In genomic region chr3:18711661-18712060, GRCm38 (mm10) we compare ENCODE assay signal across 22 mouse cellular contexts.
DNase-seq lines count a peak whose midpoint lies in the region; ATAC-seq and TF ChIP-seq lines count a peak whose summit lies in the region.
"Had no signal": no experiment of that assay in that cellular context is flagged by ENCODE, and none has a peak within 500 bp of the region (broad histone marks: within the 10 kb centered on the region; RNA-seq: fewer than 3 reads in every experiment).

No protein-coding gene starts in this region.

- no peaks in the 10 kb centered on the region for H3K4me1 ChIP-seq in hindbrain, postnatal 0 days (ENCODE audit: insufficient read depth, low read length)
- H3K4me1 ChIP-seq: embryonic facial prominence, embryonic 12.5 days; forebrain, embryonic 13.5 days had no signal

- WGBS in hindbrain, postnatal 0 days: 31% methylated on average over 1 of the region's 1 CpGs

- no peak overlapping the region for H3K4me2 ChIP-seq in hindbrain, postnatal 0 days (ENCODE audit: low read depth, low read length)
- H3K4me2 ChIP-seq: embryonic facial prominence, embryonic 12.5 days; forebrain, embryonic 13.5 days; forebrain, embryonic 15.5 days had no signal

- no peak overlapping the region for H3K4me3 ChIP-seq in hindbrain, postnatal 0 days (ENCODE audit: low read length)
- H3K4me3 ChIP-seq: embryonic facial prominence, embryonic 10.5 days; embryonic facial prominence, embryonic 12.5 days; forebrain, embryonic 13.5 days; forebrain, embryonic 15.5 days had no signal

- no peak overlapping the region for H3K27ac ChIP-seq in hindbrain, postnatal 0 days
- H3K27ac ChIP-seq: embryonic facial prominence, embryonic 10.5 days; embryonic facial prominence, embryonic 12.5 days; forebrain, embryonic 13.5 days; forebrain, embryonic 15.5 days had no signal

- no peaks in the 10 kb centered on the region for H3K9me3 ChIP-seq in hindbrain, postnatal 0 days (ENCODE audit: low read length)
- H3K9me3 ChIP-seq: embryonic facial prominence, embryonic 10.5 days; embryonic facial prominence, embryonic 12.5 days; forebrain, embryonic 13.5 days; forebrain, embryonic 15.5 days had no signal

- ATAC-seq in hindbrain, postnatal 0 days: no peak
- ATAC-seq in inflammation-experienced regulatory T-cells, adult 6 months: no peak
- no peak for ATAC-seq in frontal cortex, adult (ENCODE audit: low TSS enrichment)
- ATAC-seq: activated CD4-positive, CD25-positive, alpha-beta regulatory T cell, adult 4 months; forebrain, embryonic 13.5 days; forebrain, embryonic 15.5 days; forebrain, postnatal 0 days had no signal

- H3K36me3 ChIP-seq in hindbrain, postnatal 0 days (ENCODE audit: insufficient read depth, low read length): no peaks in the 10 kb centered on the region
- H3K36me3 ChIP-seq: embryonic facial prominence, embryonic 10.5 days; embryonic facial prominence, embryonic 12.5 days; forebrain, embryonic 15.5 days had no signal

- H3K27me3 ChIP-seq in hindbrain, postnatal 0 days (ENCODE audit: insufficient read depth, low read length): no peaks in the 10 kb centered on the region
- H3K27me3 ChIP-seq: embryonic facial prominence, embryonic 12.5 days; forebrain, embryonic 13.5 days; forebrain, embryonic 15.5 days had no signal

- DNase-seq in embryo, embryonic 10 days (ENCODE audit: low spot score): peak; percentile 61
- no peak for DNase-seq in embryo, embryonic 11 days
- DNase-seq in 3T3-L1 (ENCODE audit: low read depth, low spot score): peak; percentile 13
- peak; percentile 40 for DNase-seq in embryo, embryonic 10.5 days (ENCODE audit: low spot score)
- peak; percentile 46 for DNase-seq in mesoderm, embryonic 11.5 days (ENCODE audit: low read depth, low spot score)
- no peak for DNase-seq in hindbrain, postnatal 0 days (ENCODE audit: low spot score)
- DNase-seq: adrenal gland, adult 8-10 months; adrenal gland, postnatal 14 days; adrenal gland, postnatal 36 days; cerebellum, adult 11-12 months; cerebellum, adult 2 months; cerebellum, adult 9-10 months; cerebellum, postnatal 10 days; cerebellum, postnatal 25 days; forebrain, postnatal 0 days had no signal

- no peak for TF ChIP-seq CTCF in hindbrain, postnatal 0 days (IDR thresholded peaks at IDR 0.05; ENCODE audit: low read depth)

- H3K9ac ChIP-seq in hindbrain, postnatal 0 days (replicated peaks; ENCODE audit: low read length): no peak overlapping the region
- H3K9ac ChIP-seq: embryonic facial prominence, embryonic 12.5 days; forebrain, embryonic 13.5 days; forebrain, embryonic 15.5 days; forebrain, postnatal 0 days had no signal

Comparison
In these comparisons a context has a peak if more than half of its experiments do, and no peak if none do; other contexts are left out.
1. DNase-seq: peak in embryo, embryonic 10 days (single experiment), 3T3-L1 (single experiment), embryo, embryonic 10.5 days (single experiment) and mesoderm, embryonic 11.5 days (single experiment); none in embryo, embryonic 11 days (single experiment) and hindbrain, postnatal 0 days (single experiment).